Mouse (Mus musculus) bone marrow macrophage, adult 2 months (primary cell): ENCODE data around the gene Plgrkt.

Source experiments
- CTCF ChIP-seq: IDR thresholded peaks from 2 replicates; pipeline ENCODE4 v1.5.1; 2012; ENCODE audit warnings: low read depth, mild to moderate bottlenecking, low read length, moderate library complexity
- POLR2A ChIP-seq: IDR thresholded peaks from 2 replicates; pipeline ENCODE4 v1.6.1; 2012; ENCODE audit warnings: mild to moderate bottlenecking, low read depth, low read length, borderline replicate concordance

DNA sequence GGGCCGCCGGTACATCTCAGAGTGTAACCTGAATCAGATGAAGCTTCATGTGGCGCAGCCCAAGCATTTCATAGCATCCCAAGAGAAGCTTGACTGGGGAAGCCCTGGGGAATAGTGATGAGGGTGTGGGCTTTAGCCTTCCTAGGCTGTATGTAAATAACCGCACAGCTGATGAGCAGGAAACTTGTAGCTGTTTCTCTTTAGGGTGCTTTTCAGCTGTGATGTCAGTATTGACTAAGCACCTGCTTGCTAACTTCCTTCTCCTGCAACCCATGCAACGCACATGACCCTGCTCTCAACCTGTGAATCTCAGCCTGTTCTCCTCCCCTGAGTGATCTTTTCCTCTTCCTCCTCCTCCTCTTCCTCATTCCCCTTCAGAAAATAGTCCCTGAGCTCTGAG, 3.1 kb downstream of the Plgrkt start:
- TF ChIP-seq POLR2A (no peak), CTCF (no peak)
